ENCODE assay signal across 8 mouse cellular contexts in genomic region chr19:36808426-36809105, GRCm38 (mm10). TPM values are rescaled to one million over a fixed set of nuclear protein-coding genes. Genes with fewer than 3 reads are reported as not detected.
A peak's percentile ranks its signal among the peaks of the same experiment; 100 is the strongest.
DNase-seq lines count a peak whose midpoint lies in the region; ATAC-seq and TF ChIP-seq lines count a peak whose summit lies in the region.

No protein-coding gene starts in this region.

- H3K4me2 ChIP-seq in heart, postnatal 0 days (ENCODE audit: low read depth, low read length), result peak overlapping the region; percentile 15; the same call in 1 of the 2 replicates
- H3K4me2 ChIP-seq in kidney, embryonic 14.5 days (replicated peaks; ENCODE audit: low read depth, low read length), result no peak overlapping the region; the same call in 1 of the 2 replicates
- H3K4me2 ChIP-seq in neural tube, embryonic 13.5 days, result peak overlapping the region; percentile 36
- H3K4me2 ChIP-seq in forebrain, embryonic 11.5 days (ENCODE audit: low read depth, low read length, severe bottlenecking), result no peak overlapping the region

- no peaks in the 10 kb centered on the region for H3K4me1 ChIP-seq in heart, postnatal 0 days (ENCODE audit: control insufficient read depth, insufficient read depth)
- no peaks in the 10 kb centered on the region for H3K4me1 ChIP-seq in kidney, embryonic 14.5 days (ENCODE audit: control insufficient read depth, insufficient read depth, low read length)
- H3K4me1 ChIP-seq in neural tube, embryonic 13.5 days (replicated peaks), result 0 out of 2 replicates have a peak, but pooled peaks cover 3% of the 10 kb centered on the region
- no peaks in the 10 kb centered on the region for H3K4me1 ChIP-seq in forebrain, embryonic 11.5 days (replicated peaks; ENCODE audit: control insufficient read depth, insufficient read depth, low read length)

- intact Hi-C loops in left cerebral cortex, postnatal 14 days (cut with DNase I), result no loop called here

- H3K27me3 ChIP-seq in heart, postnatal 0 days (ENCODE audit: control insufficient read depth, insufficient read depth, low read length), result no peaks in the 10 kb centered on the region
- H3K27me3 ChIP-seq in kidney, embryonic 14.5 days (ENCODE audit: control insufficient read depth, insufficient read depth, low read length), result no peaks in the 10 kb centered on the region
- no peaks in the 10 kb centered on the region for H3K27me3 ChIP-seq in neural tube, embryonic 13.5 days
- no peaks in the 10 kb centered on the region for H3K27me3 ChIP-seq in forebrain, embryonic 11.5 days (ENCODE audit: control insufficient read depth, insufficient read depth, low read length)

- no peak for ATAC-seq in heart, postnatal 0 days (ENCODE audit: insufficient read depth, low read depth)
- peak; percentile 70; the same call in 1 of the 2 replicates for ATAC-seq in kidney, embryonic 14.5 days (ENCODE audit: low FRiP score, low TSS enrichment)
- no peak for ATAC-seq in neural tube, embryonic 13.5 days (ENCODE audit: low read depth)
- no peak for ATAC-seq in forebrain, embryonic 11.5 days (replicated peaks; ENCODE audit: low FRiP score)

- TF ChIP-seq EP300 in heart, postnatal 0 days (IDR thresholded peaks at IDR 0.05; ENCODE audit: low read depth), result no peak

- WGBS in heart, postnatal 0 days, result 61% methylated on average over 21 of the region's 21 CpGs
- 50% methylated on average over 21 of the region's 21 CpGs for WGBS in kidney, embryonic 14.5 days
- 38% methylated on average over 21 of the region's 21 CpGs for WGBS in neural tube, embryonic 13.5 days
- 69% methylated on average over 21 of the region's 21 CpGs for WGBS in forebrain, embryonic 11.5 days

- H3K9me3 ChIP-seq in heart, postnatal 0 days (replicated peaks; ENCODE audit: control insufficient read depth, low read length), result no peaks in the 10 kb centered on the region
- no peaks in the 10 kb centered on the region for H3K9me3 ChIP-seq in kidney, embryonic 14.5 days (ENCODE audit: control insufficient read depth, low read length)
- no peaks in the 10 kb centered on the region for H3K9me3 ChIP-seq in neural tube, embryonic 13.5 days
- H3K9me3 ChIP-seq in forebrain, embryonic 11.5 days (ENCODE audit: control insufficient read depth, low read length), result no peaks in the 10 kb centered on the region

- no peaks in the 10 kb centered on the region for H3K36me3 ChIP-seq in heart, postnatal 0 days (replicated peaks; ENCODE audit: control insufficient read depth, insufficient read depth, low read length)
- H3K36me3 ChIP-seq in kidney, embryonic 14.5 days (ENCODE audit: control insufficient read depth, insufficient read depth, low read length), result no peaks in the 10 kb centered on the region
- H3K36me3 ChIP-seq in neural tube, embryonic 13.5 days, result no peaks in the 10 kb centered on the region
- H3K36me3 ChIP-seq in forebrain, embryonic 11.5 days (ENCODE audit: control insufficient read depth, insufficient read depth, low read length), result no peaks in the 10 kb centered on the region

- DNase-seq in heart, postnatal 0 days (ENCODE audit: low spot score), result no peak
- DNase-seq in heart, postnatal 4 days, result no peak
- peak; percentile 72 to 81 for DNase-seq in adrenal gland, postnatal 36 days
- no peak for DNase-seq in left cerebral cortex, postnatal 14 days (ENCODE audit: low spot score in 2 of 2)
- DNase-seq in right cerebral cortex, adult 2 months (ENCODE audit: low spot score in 2 of 2), result no peak
- no peak for DNase-seq in forebrain, embryonic 11.5 days (ENCODE audit: low spot score)

- no peak overlapping the region for H3K27ac ChIP-seq in heart, postnatal 0 days (ENCODE audit: low read depth)
- peak overlapping the region; percentile 52 for H3K27ac ChIP-seq in kidney, embryonic 14.5 days (ENCODE audit: low read depth, low read length)
- H3K27ac ChIP-seq in neural tube, embryonic 13.5 days (replicated peaks), result no peak overlapping the region
- H3K27ac ChIP-seq in forebrain, embryonic 11.5 days (ENCODE audit: low read depth, low read length), result no peak overlapping the region

- no peak overlapping the region for H3K4me3 ChIP-seq in heart, postnatal 0 days (ENCODE audit: low read depth, low read length)
- H3K4me3 ChIP-seq in kidney, embryonic 14.5 days (ENCODE audit: low read length), result no peak overlapping the region
- H3K4me3 ChIP-seq in neural tube, embryonic 13.5 days, result no peak overlapping the region
- H3K4me3 ChIP-seq in forebrain, embryonic 11.5 days (ENCODE audit: low read depth, low read length), result no peak overlapping the region

- H3K9ac ChIP-seq in heart, postnatal 0 days (replicated peaks; ENCODE audit: low read depth, low read length), result no peak overlapping the region
- H3K9ac ChIP-seq in kidney, embryonic 14.5 days (ENCODE audit: low read depth, low read length), result no peak overlapping the region
- 0 out of 2 replicates have a peak overlapping the region, but pooled peaks have one; percentile 17 for H3K9ac ChIP-seq in neural tube, embryonic 13.5 days
- H3K9ac ChIP-seq in forebrain, embryonic 11.5 days (ENCODE audit: low read length), result no peak overlapping the region

- TF ChIP-seq CTCF in heart, postnatal 0 days (IDR thresholded peaks at IDR 0.05; ENCODE audit: low read depth), result no peak

RNA-seq across cellular contexts. Expression of gene Tnks2, which starts 25.5 kb away (rescaled TPM):
- 84.8 and 127 TPM in 2 replicates for total RNA-seq in heart, postnatal 0 days (2014; rRNA removed; ENCODE audit: low replicate concordance)
- 17.1 and 19.8 TPM in 2 replicates for polyA plus RNA-seq in heart, postnatal 0 days (2015; fragmentation: Nextera tagmentation; extraction: Ambion mirVana)
- total RNA-seq in heart, postnatal 4 days (2021), result 100 to 1,000 TPM; 109 to 113 TPM
- 100 to 1,000 TPM; 109 to 123 TPM for total RNA-seq in adrenal gland, postnatal 36 days (2021)
- 55.7 and 93.9 TPM in 2 replicates for polyA plus RNA-seq in kidney, embryonic 14.5 days (2014; fragmentation: Nextera tagmentation; extraction: Ambion mirVana)
- polyA plus RNA-seq in neural tube, embryonic 13.5 days (2015; fragmentation: Nextera tagmentation; extraction: Ambion mirVana), result 48.4 and 53.2 TPM in 2 replicates
- 100 to 1,000 TPM; 140 to 149 TPM for total RNA-seq in left cerebral cortex, postnatal 14 days (2021)
- 68.3 and 85.8 TPM in 2 replicates for polyA plus RNA-seq in forebrain, embryonic 11.5 days (2014; fragmentation: Nextera tagmentation; extraction: Ambion mirVana)

Comparison
In these comparisons a context has a peak if more than half of its experiments do, and no peak if none do; other contexts are left out.
1. DNase-seq: peak in adrenal gland, postnatal 36 days (2 of 2); none in heart, postnatal 0 days (single experiment), heart, postnatal 4 days (single experiment), left cerebral cortex, postnatal 14 days (0 of 2), right cerebral cortex, adult 2 months (0 of 2) and forebrain, embryonic 11.5 days (single experiment).
2. H3K4me2 ChIP-seq: peak in heart, postnatal 0 days (single experiment) and neural tube, embryonic 13.5 days (single experiment); none in kidney, embryonic 14.5 days (single experiment) and forebrain, embryonic 11.5 days (single experiment).